ENCODE assay signal across 9 mouse cellular contexts in genomic region chr8:109360081-109360715, GRCm38 (mm10).
DNase-seq lines count a peak whose midpoint lies in the region; ATAC-seq lines count a peak whose summit lies in the region.
"Had no signal": no experiment of that assay in that cellular context is flagged by ENCODE, and none has a peak within 500 bp of the region (broad histone marks: within the 10 kb centered on the region; RNA-seq: fewer than 3 reads in every experiment).

No protein-coding gene starts in this region.

- DNase-seq in lung, postnatal 4 days: no peak
- DNase-seq in forebrain, embryonic 11.5 days (ENCODE audit: low spot score): peak; percentile 69
- peak; percentile 52 for DNase-seq in limb, embryonic 11.5 days (ENCODE audit: low spot score)
- DNase-seq in adrenal gland, adult 8-10 months: no peak
- no peak for DNase-seq in frontal cortex, postnatal 10 days (ENCODE audit: low spot score in 2 of 2)

- no peaks in the 10 kb centered on the region for H3K36me3 ChIP-seq in lung, embryonic 15.5 days
- H3K36me3 ChIP-seq in forebrain, embryonic 11.5 days (ENCODE audit: control insufficient read depth, insufficient read depth, low read length): no peaks in the 10 kb centered on the region
- no peaks in the 10 kb centered on the region for H3K36me3 ChIP-seq in limb, embryonic 11.5 days (ENCODE audit: control insufficient read depth, insufficient read depth, low read length)
- H3K36me3 ChIP-seq in stomach, embryonic 15.5 days: no peaks in the 10 kb centered on the region

- H3K27me3 ChIP-seq in lung, embryonic 15.5 days: peaks cover 12% of the 10 kb centered on the region; the same call in 1 of the 2 replicates
- no peaks in the 10 kb centered on the region for H3K27me3 ChIP-seq in forebrain, embryonic 11.5 days (ENCODE audit: control insufficient read depth, insufficient read depth, low read length)
- no peaks in the 10 kb centered on the region for H3K27me3 ChIP-seq in limb, embryonic 11.5 days (ENCODE audit: control insufficient read depth, insufficient read depth, low read length)
- H3K27me3 ChIP-seq in stomach, embryonic 15.5 days (replicated peaks): 0 out of 2 replicates have a peak, but pooled peaks cover 3% of the 10 kb centered on the region
- H3K27me3 ChIP-seq: megakaryocyte, embryonic 14.5 days had no signal

- H3K9ac ChIP-seq in lung, embryonic 15.5 days: no peak overlapping the region
- H3K9ac ChIP-seq in forebrain, embryonic 11.5 days (ENCODE audit: low read length): peak overlapping the region; percentile 49
- H3K9ac ChIP-seq in limb, embryonic 11.5 days (ENCODE audit: low read length): no peak overlapping the region
- no peak overlapping the region for H3K9ac ChIP-seq in stomach, embryonic 15.5 days

- peak overlapping the region; percentile 63 for H3K4me2 ChIP-seq in lung, embryonic 15.5 days
- H3K4me2 ChIP-seq in forebrain, embryonic 11.5 days (ENCODE audit: low read depth, low read length, severe bottlenecking): peak overlapping the region; percentile 62
- peak overlapping the region; percentile 55 for H3K4me2 ChIP-seq in limb, embryonic 11.5 days (ENCODE audit: low read depth, severe bottlenecking)
- H3K4me2 ChIP-seq in stomach, embryonic 15.5 days: peak overlapping the region; percentile 51

- no peak overlapping the region for H3K27ac ChIP-seq in lung, embryonic 15.5 days
- H3K27ac ChIP-seq in forebrain, embryonic 11.5 days (ENCODE audit: low read depth, low read length): peak overlapping the region; percentile 86
- no peak overlapping the region for H3K27ac ChIP-seq in limb, embryonic 11.5 days (replicated peaks; ENCODE audit: low read depth, low read length)
- no peak overlapping the region for H3K27ac ChIP-seq in stomach, embryonic 15.5 days

- WGBS in lung, embryonic 15.5 days: 13% methylated on average over 14 of the region's 14 CpGs
- whole genome bisulfite sequencing in forebrain, embryonic 11.5 days: 19% methylated on average over 14 of the region's 14 CpGs
- 19% methylated on average over 14 of the region's 14 CpGs for WGBS in limb, embryonic 11.5 days
- WGBS in stomach, embryonic 15.5 days: 20% methylated on average over 14 of the region's 14 CpGs

- no peaks in the 10 kb centered on the region for H3K9me3 ChIP-seq in lung, embryonic 15.5 days
- no peaks in the 10 kb centered on the region for H3K9me3 ChIP-seq in forebrain, embryonic 11.5 days (ENCODE audit: control insufficient read depth, low read length)
- no peaks in the 10 kb centered on the region for H3K9me3 ChIP-seq in limb, embryonic 11.5 days (ENCODE audit: control insufficient read depth, low read length)
- H3K9me3 ChIP-seq in stomach, embryonic 15.5 days: no peaks in the 10 kb centered on the region

- ATAC-seq in lung, embryonic 15.5 days (ENCODE audit: borderline replicate concordance, extremely low read depth, low FRiP score, low TSS enrichment): no peak
- peak; percentile 75 for ATAC-seq in forebrain, embryonic 11.5 days (replicated peaks; ENCODE audit: low FRiP score)
- ATAC-seq in limb, embryonic 11.5 days (ENCODE audit: insufficient number of reproducible peaks, low FRiP score, low TSS enrichment, low read depth): no peak
- ATAC-seq in stomach, embryonic 15.5 days (ENCODE audit: insufficient read depth, low FRiP score, low read depth): no peak
- ATAC-seq in megakaryocyte progenitor cell, adult 5-6 weeks (replicated peaks; ENCODE audit: poor library complexity): no peak

- peaks cover 6% of the 10 kb centered on the region; the same call in 1 of the 2 replicates for H3K4me1 ChIP-seq in lung, embryonic 15.5 days
- H3K4me1 ChIP-seq in forebrain, embryonic 11.5 days (replicated peaks; ENCODE audit: control insufficient read depth, insufficient read depth, low read length): peaks cover 5% of the 10 kb centered on the region
- 0 out of 2 replicates have a peak, but pooled peaks cover 6% of the 10 kb centered on the region for H3K4me1 ChIP-seq in limb, embryonic 11.5 days (ENCODE audit: control insufficient read depth, insufficient read depth, low read length)
- peaks cover 5% of the 10 kb centered on the region; the same call in 1 of the 2 replicates for H3K4me1 ChIP-seq in stomach, embryonic 15.5 days
- H3K4me1 ChIP-seq: megakaryocyte, embryonic 14.5 days had no signal

- peak overlapping the region; percentile 30 for H3K4me3 ChIP-seq in lung, embryonic 15.5 days
- H3K4me3 ChIP-seq in forebrain, embryonic 11.5 days (ENCODE audit: low read depth, low read length): peak overlapping the region; percentile 21
- no peak overlapping the region for H3K4me3 ChIP-seq in limb, embryonic 11.5 days (ENCODE audit: low read depth, low read length)
- H3K4me3 ChIP-seq in stomach, embryonic 15.5 days (replicated peaks): no peak overlapping the region
- H3K4me3 ChIP-seq: megakaryocyte, embryonic 14.5 days had no signal

Comparison
In these comparisons a context has a peak if more than half of its experiments do, and no peak if none do; other contexts are left out.
1. H3K4me3 ChIP-seq: peak in lung, embryonic 15.5 days (single experiment) and forebrain, embryonic 11.5 days (single experiment); none in limb, embryonic 11.5 days (single experiment) and stomach, embryonic 15.5 days (single experiment).
2. DNase-seq: peak in forebrain, embryonic 11.5 days (single experiment) and limb, embryonic 11.5 days (single experiment); none in lung, postnatal 4 days (0 of 2), adrenal gland, adult 8-10 months (single experiment) and frontal cortex, postnatal 10 days (0 of 2).
3. Peak in every context shown above with its lines, with median percentiles within 50 percentile points of each other: H3K4me2 ChIP-seq.